Mouse (Mus musculus): Measurements from ENCODE around the gene Proz.
"Not testable (repeated sequence)": the region's sequence is repeated elsewhere in the genome, so short reads cannot be mapped to it uniquely, and the experiment has no call there.

The Proz gene

DNA sequence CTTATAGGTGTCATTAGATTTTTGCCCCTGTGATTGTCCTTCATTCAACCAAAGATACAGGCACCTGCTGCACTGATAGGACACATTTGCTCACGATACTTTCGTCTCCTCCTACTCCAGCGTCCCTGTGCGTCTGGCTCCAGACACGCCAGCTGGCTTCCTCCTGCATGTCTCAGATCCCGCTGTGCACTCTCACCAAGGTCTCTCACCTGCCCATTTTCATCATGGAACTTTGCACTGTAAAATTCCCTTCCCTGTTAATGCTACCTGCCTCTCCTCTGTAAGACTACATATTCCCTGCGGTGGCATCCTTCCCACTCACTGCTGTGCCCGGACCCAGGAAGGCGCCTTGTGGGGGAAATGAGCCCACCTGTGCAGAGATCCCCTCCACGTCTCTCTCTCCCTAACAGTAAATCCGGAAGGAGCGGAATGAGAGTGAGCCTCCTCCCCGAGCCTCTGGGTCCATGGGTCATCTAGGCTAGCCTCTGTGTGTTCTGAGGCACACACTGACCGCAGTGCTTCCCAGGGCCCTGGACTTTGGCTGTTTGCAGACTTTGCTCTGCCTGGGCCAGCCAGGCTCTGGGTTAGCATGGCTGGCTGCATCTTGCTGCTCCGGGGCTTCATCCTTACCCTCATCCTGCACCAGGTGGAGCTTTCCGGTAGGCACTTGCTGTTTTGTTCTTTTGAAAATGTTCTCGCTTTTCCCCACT lies at the start of gene Proz:
Gene Proz (plus strand): TSS at position 474 of the 710 bp plus-strand sequence.
- peak; percentile 80 for DNase-seq

DNA sequence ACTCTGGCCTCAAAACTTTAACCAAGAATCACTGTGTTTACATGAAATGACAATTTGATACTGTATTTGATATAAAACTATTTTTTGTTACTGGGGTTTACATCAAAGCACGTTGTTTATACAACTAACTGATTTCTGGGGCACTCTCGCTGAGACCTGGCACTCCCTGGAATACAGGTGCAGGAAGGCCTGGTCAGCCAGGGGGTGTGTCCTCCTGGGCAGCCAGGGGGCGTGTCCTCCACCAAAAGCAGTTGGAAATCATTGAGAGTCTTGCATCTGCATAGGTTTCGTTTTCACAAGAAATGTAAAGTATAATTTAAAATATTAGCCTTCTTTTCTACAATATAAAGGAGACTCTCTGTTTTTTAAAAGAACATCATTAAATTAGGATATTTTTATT lies 41.2 kb upstream of the Proz start:
- no peak for DNase-seq

DNA sequence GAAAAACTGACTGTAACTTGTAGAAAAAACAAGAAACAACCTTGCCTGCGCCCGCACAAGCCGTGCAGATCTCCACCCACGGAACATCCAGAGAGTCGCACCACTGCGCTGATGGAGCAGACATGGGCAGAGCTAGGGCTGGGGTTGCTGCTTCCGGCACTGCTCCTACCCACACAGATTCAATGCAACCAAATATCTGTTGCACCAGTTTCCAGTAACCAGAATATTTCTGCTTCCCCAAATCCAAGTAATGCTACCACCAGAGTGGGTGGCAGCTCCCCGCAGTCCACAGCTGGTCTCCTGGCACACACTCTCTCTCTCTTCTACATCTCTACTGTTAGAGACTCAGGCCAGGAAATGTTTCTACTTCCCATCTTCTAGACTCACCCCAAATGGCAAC lies 38.9 kb upstream of the Proz start:
- DNase-seq: no peak

DNA sequence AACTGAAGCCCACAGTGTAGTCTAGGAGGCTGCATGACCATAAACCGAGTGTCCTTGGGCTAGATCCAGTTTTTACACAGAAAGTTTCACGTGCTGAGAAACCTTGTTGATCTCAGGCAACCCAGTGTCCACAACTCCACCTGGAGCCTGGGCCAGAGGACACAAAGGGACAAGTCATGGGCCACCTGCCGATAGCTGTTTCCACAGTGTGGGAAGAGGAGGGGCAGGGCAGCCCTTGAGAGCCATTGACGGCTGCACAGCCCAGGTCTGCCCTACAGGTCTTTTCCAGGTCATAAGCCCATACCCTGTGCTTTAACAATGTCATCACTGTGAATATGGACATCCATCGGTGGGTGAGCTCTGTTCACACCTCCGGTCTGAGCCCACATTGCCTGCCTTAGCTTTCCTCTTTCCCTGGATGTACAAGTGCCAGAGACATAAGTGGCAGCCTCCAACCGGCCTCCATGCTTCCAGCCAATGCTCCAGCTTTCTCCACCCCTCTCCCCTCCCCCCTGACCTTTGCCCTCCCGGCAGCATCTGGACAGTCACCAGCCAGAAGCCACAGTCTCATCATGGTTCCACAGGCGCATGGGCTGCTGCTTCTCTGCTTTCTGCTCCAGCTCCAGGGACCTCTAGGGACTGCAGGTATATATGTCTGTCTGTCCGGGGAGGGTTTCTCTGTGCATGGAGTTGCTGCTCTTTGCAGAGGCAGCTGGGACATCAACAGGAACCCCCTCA lies 35.1 kb upstream of the Proz start, which contains the start of gene F7:
Gene F7 (plus strand): TSS at position 548 of the 738 bp plus-strand sequence.
- peak; percentile 15 for DNase-seq

DNA sequence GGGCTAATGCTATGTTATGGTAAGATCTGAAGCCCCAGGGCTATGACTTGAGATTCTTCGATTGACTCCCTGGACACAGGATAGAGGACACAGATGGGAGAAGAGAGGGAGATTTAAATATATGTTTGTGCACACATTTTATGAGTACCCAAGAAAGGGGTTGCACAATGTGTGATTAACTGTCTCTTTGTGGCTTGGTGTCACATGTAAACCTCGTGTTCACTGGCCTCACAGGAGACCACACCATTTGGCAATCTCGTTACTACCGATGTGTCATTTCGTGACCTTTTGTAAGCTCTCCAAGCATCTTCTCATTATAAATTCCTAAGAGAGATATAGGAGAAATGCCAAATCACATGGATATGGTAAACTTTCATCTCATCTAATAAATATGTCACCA lies 33.1 kb upstream of the Proz start:
- DNase-seq: no peak

DNA sequence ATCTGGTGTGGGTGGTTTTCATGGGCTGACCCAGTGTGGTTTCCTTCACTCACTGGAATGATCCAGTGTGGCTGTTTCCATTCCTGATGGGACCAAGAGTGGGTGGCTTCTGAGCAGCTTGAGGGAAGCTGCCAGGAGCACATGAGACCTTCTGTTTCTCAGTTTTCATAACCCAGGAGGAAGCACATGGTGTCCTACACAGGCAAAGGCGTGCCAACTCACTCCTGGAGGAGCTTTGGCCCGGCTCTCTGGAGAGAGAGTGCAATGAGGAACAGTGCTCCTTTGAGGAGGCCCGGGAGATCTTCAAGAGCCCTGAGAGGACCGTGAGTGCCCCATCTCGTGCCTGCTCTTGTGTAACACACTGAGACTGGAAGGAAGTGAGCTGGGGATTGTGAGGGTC lies 32.2 kb upstream of the Proz start:
- no peak for DNase-seq

DNA sequence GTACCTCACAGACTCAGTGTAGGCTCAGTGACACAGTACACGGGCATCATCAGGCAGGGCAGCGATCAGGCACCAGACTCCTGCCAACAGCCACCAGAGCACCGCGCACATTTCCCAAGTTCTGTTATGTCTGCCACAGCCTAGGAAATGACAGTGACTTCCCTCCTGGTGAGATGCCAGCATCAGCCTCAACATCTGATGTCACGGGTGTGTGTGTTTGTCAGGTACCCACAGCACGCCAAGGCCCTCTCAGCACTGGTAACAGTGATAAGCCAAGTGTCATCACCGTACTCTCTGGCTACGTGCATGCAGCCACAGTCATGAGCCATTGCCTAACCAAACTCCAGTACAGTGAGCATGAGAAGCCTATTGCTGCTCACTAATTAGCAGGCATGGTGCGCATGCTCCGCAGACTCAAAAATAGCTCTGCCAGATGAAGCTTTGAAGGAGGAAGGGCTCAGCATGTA lies 24.3 kb upstream of the Proz start:
- no peak for DNase-seq

DNA sequence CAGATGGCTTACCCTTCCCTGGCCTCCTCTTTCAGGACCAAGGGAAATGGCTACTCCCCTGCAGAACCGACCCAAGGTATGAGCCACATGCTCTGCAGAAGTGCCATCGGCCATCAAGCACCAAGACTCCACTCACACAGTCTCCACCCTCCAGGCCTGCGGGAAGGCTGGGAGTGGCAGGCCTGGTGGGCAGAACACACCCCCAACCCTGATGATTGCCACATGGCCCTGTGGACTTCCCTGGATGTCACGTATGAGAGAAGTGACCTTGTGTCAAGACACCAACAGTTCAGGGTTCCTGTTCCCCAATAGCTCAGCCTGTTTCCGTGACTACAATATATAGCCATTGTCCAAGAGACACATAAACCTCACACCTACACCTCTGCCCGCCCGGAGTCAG lies 23.7 kb upstream of the Proz start, which contains the start of gene F10:
Gene F10 (plus strand): TSS at position 294 of the 400 bp plus-strand sequence.
- no peak for DNase-seq

DNA sequence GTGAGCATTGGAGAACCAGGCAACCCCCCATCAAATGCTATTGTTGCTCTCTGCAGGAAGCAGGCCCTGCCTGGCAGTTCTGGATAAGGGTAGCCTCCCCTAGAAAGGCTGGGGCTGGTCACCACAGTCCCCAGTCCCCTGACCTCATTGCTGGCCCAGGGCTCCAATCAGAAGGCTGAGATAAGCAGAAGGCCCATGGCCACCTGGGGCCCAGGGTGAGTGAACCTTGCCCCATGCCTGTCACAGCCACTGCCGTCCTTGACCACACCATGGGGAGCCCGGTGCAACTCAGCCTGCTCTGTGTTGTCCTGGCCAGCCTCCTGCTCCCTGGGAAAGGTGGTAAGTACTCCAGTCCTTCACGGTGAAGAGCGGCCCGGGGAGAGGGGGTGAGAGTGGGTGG lies 23.1 kb upstream of the Proz start:
- no peak for DNase-seq

DNA sequence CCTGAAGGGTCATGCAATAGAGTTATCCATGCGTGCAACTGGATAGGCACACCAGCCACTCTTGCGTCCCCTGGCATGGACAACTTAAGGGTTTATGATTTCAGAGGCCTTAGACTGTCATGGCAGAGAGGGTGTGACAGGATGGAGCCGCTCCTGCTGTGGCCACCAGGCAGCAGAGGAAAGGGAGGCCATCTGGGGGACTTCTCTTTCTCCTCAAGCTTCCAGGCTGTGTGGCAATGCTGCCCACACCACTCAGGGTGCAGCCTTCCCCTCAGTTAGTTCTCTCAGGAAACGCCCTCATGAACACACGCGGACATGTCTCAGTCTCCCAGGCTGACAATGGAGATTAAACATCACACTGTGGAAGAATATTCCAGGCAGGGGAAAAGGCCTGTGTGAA lies 21.7 kb upstream of the Proz start:
- DNase-seq: no peak

DNA sequence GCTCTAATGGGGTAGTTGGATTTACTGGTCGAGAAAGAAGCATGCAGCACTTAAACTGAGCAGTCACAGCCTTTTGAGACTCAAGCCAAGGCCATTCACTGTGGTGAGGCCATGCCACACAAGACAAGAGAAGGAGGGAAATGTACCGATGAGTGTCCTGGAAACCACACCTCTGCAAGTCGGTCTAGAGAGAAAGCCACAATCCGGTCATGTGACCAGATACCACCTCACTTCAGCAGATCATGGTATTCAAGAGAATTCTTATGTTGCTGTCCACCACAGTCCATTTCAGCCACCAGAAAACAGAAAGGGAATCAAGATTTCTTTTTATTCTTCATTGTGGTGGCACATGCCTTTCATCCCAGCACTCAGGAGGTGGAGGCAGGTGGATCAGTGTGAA lies 19.3 kb upstream of the Proz start:
- no peak for DNase-seq

DNA sequence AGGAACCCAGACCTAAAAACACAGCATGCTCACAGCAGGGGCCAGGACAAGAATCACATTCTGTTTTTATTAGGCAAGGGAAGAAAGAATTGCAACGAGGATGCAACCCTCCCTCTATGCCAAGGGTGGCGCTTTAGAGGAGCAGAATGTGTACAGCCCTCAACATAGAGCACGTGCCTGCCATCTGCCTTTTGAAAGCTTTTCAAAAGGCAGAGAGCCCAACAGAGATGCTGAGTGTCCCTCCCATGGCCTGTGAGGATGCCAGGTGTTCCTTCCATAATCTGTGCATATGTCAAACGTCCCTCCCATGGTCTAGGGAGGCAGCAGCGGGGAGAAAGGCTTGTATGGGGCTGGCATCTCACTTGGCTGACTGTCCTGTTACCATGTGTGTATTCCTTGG lies 13.1 kb upstream of the Proz start:
- DNase-seq: no peak

DNA sequence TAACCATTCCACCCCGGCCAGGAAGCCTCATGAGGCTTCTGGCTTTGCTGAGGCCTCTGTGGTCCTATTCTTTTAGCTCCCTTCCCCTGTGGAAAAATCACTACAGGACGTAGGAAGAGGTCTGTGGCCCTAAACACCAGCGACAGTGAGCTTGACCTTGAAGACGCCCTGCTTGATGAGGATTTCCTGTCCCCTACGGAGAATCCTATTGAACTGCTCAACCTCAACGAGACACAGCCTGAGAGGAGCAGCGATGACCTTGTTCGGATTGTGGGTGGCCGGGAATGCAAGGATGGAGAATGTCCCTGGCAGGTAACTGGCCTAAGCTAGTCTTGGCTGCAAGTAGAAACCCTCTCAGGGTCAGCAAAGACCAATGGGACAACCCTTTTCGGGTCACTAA lies 10.2 kb upstream of the Proz start:
- DNase-seq: no peak

DNA sequence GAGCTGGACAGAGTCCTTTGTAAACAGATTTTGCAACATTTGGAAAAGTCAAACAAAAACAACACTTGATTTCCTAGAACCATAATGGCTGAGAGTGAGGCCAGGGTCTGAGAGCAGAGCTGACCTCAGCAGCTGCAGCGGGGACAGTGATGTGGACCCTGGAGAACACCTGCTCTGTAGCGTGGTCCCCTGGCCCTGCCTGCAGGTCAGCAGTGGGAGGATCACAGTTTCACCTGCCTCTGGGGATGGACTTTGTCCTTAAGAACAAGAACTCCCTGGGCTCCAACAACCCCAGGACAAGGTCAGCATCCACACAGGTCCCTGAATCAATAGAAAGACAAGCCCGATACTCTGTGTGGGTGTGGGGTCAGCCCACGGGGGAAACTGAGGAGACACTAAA lies 3.4 kb upstream of the Proz start:
- DNase-seq: peak; percentile 24

DNA sequence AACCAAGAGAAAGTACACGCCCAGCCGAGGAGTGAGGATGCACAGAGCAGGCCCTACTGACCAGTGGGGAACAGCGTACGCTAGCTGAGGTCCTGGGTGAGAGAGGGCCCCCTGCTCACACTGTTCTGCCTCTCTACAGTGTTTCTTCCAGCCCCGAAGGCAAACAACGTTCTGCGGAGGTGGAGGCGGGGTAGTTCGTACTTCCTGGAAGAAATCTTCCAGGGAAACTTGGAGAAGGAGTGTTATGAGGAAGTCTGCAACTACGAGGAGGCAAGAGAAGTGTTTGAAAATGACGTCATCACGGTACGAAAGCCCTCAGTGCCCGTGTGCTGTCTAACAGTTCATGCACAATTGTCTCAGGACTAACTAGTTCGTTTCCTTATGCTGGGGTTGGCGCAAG lies 2.4 kb downstream of the Proz start:
- DNase-seq: no peak

DNA sequence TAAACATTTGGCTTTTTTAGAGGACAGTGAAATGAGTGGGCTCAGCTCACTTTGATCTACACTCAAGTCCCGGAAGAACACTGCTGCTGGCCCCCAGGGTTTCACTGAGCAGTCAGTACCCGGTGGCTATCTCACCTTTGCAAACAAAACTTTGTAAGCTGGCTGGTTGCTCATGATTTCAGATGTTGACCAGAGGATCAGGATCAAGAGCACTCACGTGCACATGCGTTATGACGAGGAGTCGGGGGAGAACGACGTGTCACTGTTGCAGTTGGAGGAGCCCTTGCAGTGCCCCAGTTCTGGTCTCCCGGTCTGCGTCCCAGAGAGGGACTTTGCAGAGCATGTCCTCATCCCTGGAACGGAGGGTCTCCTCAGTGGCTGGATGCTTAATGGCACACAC lies 12.5 kb downstream of the Proz start:
- no peak for DNase-seq

DNA sequence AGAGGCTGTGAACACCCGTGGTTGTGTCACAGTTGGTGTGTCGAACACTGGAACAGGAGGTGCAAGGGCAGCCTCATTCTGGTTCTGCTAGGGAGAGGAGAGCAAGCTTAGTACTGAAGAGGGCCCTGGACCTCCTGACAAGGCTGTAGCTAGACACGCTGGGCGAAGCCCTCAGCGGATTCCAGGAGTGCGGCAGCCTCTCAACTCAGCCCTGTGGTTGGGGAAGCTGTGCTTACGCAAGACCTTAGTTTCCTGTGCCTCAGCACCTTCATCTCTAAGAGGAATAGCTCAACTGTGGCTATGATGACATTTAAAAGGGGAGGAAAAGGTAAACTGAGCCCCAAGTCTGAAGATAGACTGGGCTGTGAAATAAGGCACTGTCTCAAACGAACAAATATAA lies 14.3 kb downstream of the Proz start:
- no peak for DNase-seq

DNA sequence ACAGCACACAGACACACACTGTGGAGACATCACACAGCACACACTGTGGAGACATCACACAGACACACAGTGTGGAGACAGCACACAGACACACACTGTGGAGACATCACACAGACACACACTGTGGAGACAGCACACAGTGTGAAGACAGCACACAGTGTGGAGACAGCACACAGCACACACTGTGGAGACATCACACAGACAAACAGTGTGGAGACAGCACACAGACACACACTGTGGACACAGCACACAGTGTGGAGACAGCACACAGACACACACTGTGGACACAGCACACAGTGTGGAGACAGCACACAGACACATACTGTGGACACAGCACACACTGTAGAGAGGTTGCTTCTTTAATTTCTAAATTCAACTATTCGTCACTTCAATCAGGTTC lies 14.9 kb downstream of the Proz start:
- DNase-seq: not testable (repeated sequence)

DNA sequence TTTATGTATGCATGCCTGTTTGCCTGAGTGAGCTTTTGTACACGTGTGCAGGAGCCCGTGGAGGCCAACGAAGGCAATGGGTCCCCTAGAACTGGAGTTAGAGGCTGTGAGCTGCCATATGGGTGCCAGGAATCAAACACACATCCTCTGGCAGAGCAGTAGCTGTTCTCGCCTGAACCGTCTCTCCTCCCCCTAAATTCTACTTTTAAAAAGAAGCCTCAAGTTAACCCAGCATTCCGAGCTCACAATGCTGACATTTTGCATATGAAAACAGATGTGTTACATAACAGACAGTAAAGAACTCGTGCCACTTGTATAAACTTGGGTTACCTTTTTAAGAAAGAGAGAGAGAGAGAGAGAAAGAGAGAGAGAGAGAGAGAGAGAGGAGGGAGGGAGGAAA lies 16.8 kb downstream of the Proz start:
- no peak for DNase-seq

DNA sequence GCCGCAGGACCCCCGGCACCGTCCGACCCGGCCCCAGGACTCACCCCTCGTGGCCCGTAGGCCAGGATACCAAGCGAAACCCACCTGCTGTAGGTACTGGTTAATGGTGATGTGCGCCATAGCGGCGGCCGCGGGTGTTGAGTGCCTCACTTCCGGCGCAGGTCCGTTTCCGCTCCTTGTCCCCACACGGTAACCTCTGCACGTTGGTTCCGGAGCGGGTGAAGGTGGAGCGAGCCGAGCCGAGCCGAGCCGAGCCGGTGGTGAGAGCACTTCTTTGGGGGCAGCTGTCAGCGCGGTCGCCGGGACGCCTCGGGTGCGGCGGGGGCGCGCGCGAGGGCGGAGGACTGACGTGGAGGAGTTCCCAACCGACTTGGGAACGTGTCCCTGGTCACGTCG lies 44.0 kb downstream of the Proz start:
- DNase-seq: peak; percentile 93

DNA sequence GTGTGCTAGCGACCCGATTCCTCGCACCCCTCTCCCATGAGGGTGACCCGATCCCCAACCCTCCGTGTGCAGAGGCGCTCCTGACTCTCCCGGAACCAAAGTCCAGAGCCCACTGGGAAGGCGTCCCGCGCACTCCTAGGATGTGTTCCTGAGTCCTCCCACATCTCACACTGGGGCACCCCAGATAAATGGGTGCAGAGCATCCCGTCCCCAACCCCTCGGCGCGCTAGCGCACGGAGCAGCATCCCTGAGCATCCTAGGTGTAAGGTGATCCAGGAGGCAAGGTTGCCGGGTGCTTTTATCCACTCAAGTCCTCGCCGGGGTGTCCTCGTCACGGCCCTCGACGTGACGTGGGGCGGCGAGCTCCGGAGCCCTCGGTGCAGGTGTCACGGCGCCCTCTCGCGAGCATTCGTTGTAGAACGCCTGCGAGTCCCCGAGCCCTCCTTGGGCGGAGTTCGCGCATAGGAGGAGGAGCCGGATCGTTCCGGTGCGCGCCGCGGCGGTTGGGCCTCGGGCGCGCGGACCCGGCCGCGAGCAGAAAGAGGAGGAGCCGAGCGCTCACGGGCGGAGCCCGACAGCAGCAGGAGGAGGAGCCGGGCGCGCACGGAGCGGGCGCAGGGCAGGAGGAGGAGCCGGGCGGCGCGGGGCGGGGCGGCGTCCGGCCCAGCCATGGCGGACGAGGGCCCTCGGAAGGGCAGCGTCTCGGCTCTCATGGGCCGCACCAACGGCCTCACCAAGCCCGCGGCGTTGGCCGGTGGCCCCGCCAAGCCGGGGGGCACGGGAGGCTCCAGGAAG lies 44.6 kb downstream of the Proz start, which contains the start of the genes Pcid2 and Cul4a:
Gene Pcid2 (minus strand): TSS at position 373 of the 795 bp plus-strand sequence.
Gene Cul4a (plus strand): TSS at position 535 of the 795 bp plus-strand sequence.
- peak; percentile 98 for DNase-seq

DNA sequence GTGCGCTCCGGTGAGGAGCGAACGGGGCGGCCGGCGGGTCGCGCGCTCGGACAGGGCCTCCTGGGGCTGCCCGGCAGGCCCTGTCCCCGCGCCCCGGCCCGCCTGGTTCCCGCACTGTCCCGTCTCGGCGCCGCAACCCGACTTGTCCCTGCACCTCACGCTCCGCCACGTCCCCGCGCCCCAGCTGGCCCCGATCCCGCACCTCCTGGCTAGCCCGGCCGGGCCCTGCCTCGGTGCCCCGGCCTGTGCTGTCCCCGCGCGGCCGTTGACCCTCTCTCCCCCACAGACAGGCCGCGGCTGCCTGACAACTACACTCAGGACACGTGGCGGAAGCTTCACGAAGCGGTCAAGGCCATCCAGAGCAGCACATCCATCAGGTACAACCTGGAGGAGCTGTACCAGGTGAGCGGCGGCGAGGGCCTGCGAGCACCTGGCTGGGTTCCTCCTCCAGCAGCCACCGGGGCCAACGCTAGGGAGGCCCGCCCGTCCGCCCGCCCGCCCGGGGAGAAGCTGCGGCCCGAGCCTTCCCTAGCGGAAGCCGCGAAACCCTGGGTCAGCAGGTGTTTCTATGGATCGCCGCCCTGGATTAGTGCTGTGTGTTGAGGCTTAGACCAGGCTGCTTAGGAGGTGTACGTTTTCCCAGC lies 45.3 kb downstream of the Proz start:
- DNase-seq: no peak
